Mouse (Mus musculus): ENCODE results near the gene Cyb5r2.

The Cyb5r2 gene

GRCm38 (mm10) chr7:107757308-107758151, at the start of gene Cyb5r2:
Gene Cyb5r2, minus strand, starts transcription at chr7:107758032.
- CTCF ChIA-PET = no interaction called here

GRCm38 (mm10) chr7:107802138-107802537, 44.3 kb upstream of the Cyb5r2 start:
- CTCF ChIA-PET = no interaction called here

DNA sequence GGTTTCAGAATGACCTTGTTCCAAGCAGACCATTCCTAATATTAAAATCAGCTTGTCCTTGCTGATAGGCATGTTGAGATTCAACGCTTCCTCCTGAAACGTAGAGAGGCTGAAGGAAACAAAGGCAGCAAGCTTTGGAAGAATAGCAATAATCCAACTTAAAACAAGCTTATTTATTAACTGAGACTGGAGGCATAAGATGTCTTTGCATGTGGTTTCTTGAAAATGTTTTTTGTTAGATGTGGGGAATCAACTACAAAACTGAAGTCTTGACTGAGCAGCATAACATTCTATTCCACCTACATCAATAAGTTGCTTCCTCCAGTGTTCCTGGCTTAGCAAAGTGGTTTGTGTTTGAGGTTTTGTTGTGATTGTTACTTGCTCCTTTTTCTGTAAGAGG, 43.3 kb upstream of the Cyb5r2 start, which contains the start of gene Ovch2:
TSS of gene Ovch2 (minus strand) at position 101 of the 400 bp plus-strand sequence.
- CTCF ChIA-PET = no interaction called here

DNA sequence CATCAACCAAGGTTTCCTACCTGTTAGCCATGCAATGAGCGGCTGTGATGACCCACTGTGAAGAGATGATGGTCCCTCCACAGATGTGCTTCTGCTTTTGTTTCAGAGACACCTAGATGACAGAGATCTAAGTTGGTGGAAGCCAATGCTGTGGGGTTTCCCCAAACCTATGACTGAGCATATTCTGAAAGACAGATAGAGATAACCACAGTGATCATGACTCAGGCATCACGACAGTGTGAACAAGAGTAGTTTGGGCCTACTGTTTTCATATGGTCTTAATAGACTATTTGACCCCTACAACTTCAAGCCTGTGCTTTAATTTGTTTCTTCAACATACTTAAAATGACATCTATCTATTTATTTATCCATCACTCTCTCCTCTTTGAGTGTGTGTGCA, 38.7 kb upstream of the Cyb5r2 start:
- CTCF ChIA-PET = no interaction called here

- CTCF ChIA-PET = no interaction called here
Measured at GRCm38 (mm10) chr7:107787977-107788620, 30.3 kb upstream of the Cyb5r2 start.

- CTCF ChIA-PET = interaction anchor here (1.1 kb wide), 1 partner anchor 73 kb away, joined by 3 read pairs; no protein-coding TSS in a partner anchor
Measured at GRCm38 (mm10) chr7:107779611-107780010, 21.8 kb upstream of the Cyb5r2 start.

DNA sequence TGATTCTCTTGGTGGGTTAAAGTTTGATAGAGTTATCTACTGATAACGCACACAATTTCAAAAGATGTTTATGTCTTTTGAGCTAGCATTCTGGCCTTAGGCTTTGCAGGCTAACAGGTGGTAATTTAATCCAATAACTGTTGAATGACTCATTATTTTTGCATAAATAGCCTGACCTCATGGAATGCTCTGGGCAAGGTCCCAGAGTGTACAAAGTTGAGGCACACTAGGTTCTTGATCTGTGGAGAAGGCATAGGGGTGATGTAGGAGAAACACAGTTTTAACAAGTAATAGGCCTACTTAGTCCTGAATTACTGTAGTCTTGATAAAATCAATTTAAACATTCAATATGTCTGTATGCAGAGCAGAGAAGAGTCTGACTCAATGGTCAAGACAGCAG, 20.4 kb upstream of the Cyb5r2 start:
- CTCF ChIA-PET = no interaction called here

GRCm38 (mm10) chr7:107770812-107771211, 13.0 kb upstream of the Cyb5r2 start:
- CTCF ChIA-PET = no interaction called here

- CTCF ChIA-PET = no interaction called here
Measured at GRCm38 (mm10) chr7:107756748-107757147, 1.1 kb downstream of the Cyb5r2 start.

- CTCF ChIA-PET = no interaction called here
Measured at GRCm38 (mm10) chr7:107755905-107756304, 1.9 kb downstream of the Cyb5r2 start.

DNA sequence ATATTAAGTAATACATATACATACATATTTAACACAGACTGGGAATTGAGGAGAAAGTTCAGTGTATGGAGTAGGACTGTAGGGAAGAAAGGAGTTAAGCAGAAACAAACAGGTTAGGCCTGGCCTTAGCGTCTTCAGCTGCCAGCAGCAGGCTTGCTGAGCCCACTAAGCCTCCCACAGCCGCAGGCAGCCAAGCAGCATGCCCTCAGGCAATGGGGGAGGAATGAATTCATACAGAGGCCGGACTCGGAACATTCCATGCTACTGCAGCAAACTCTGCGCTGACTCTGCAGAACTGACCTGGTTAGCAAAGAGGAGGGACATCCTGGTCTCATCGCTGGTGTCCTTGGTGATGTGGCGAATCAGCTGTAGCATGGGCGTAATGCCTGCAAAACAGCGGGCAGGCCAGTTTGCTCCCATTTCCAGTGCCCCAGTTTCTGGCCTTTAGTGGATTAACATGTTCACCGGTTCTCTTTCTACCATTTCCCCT, 5.8 kb downstream of the Cyb5r2 start:
- CTCF ChIA-PET = no interaction called here

DNA sequence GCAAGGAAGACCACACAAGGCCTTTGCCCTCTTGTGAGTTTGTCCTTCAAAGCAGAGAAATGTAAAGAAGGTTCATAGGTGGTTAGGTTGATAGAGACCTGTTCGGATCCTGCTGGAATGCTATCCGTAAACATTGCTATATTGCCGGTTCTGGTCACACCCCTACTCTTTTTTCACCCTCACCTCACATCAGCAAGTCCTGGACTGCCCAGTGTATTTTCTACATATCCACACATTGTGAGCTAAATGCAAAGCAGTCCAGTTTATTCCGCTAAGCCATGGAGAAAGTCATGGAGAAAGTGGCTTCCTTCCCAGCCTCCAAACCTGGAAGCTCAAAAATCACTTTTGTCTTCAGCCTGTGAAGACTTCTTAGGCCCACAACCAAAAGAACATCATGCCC, 8.1 kb downstream of the Cyb5r2 start:
- CTCF ChIA-PET = no interaction called here

DNA sequence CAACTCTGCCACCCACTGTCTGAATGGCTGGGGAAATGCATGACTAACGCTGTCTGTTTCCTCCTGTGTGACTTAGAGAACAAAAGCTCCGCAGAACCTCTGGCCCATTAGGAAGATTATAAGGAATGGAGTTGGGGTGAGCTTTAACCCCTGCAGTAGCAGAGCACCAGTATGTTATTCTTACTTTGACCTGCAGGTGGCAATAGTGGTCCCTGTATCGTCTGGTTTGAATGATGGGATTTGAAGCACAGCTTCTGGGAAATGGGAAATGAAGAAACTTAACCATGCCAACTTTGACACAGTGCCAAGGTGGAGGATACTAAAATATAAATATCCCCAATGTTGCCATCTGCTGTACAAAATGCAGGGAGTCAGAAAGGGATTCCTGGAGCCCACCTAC, 8.6 kb downstream of the Cyb5r2 start:
- CTCF ChIA-PET = interaction anchor here (0.6 to 0.8 kb wide), 2 partner anchors 42 to 88 kb away, joined by 3 read pairs; no protein-coding TSS in a partner anchor

- CTCF ChIA-PET = interaction anchor here (0.6 kb wide), 1 partner anchor 37 kb away, joined by 3 read pairs; no protein-coding TSS in a partner anchor
Measured at GRCm38 (mm10) chr7:107747954-107748353, 9.9 kb downstream of the Cyb5r2 start.

- CTCF ChIA-PET = interaction anchor here (0.6 kb wide), 1 partner anchor 37 kb away, joined by 3 read pairs; no protein-coding TSS in a partner anchor
Measured at GRCm38 (mm10) chr7:107747476-107747875, 10.4 kb downstream of the Cyb5r2 start.

- CTCF ChIA-PET = no interaction called here
Measured at GRCm38 (mm10) chr7:107746036-107746435, 11.8 kb downstream of the Cyb5r2 start.

- CTCF ChIA-PET = no interaction called here
Measured at GRCm38 (mm10) chr7:107745111-107745510, 12.7 kb downstream of the Cyb5r2 start.

DNA sequence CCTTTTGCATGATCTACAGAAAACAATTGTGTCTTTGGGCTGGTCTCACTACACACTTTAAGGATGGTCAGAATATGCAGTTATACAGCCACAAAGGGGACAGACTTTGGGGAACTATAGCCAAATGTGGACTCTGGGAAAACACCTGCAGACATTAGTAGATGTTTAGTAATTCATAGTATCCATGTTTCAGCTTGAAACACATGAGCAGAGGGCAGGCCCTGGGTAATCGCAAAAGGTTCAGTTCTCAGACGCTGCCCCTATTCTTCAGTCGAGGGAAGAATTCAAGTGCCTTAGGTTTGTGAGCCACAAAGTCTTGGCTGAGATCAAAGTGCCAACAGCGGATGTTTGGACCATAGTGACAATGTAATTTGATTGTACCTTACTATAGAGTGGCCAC, 13.4 kb downstream of the Cyb5r2 start:
- CTCF ChIA-PET = no interaction called here

DNA sequence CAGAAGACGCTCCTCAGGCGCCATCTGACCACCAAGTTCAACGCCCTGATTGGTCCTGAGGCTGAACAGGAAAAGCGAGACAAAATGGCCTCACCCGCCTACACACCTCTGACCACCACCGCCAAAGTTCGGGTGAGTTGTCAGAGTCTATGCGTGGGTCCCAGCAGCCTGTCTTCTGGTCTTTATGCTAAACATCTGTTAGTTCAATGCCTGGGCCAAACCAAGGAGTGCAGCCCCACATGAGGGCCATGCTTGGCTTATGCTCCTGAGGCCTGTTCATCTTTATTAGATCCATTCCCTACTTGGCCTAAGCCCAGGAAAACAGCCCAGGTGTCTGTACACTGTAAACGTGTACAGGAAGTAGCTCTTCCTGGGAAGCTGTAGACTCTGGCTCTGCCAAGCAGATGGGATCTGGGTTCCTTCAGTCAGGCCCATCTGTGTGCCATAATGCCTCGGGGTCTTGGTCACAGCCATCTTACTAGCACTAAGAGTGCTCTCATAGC, 14.8 kb downstream of the Cyb5r2 start:
- CTCF ChIA-PET = no interaction called here

- CTCF ChIA-PET = no interaction called here
Measured at GRCm38 (mm10) chr7:107738726-107739125, 19.1 kb downstream of the Cyb5r2 start.

GRCm38 (mm10) chr7:107733162-107733561, 24.7 kb downstream of the Cyb5r2 start:
- CTCF ChIA-PET = no interaction called here

DNA sequence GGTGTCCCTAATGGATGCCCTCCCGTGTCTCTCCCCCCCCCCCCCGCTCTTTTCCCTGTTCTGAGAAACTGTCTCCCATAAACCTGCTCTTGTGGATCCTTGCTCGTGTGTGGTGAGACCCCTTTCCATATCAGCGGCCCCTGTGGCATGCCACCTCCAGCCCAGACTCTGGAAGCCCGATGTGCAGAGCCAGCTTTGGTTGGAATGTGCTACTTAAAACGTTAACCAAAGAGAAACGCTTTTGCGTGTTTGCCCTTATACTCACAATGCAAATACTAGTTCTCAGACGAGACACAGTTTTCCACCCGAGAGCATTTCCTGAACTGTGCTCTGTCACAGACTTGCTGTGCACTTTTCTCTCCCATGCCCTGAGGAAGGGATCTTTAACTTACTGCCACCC, 27.2 kb downstream of the Cyb5r2 start:
- CTCF ChIA-PET = no interaction called here

GRCm38 (mm10) chr7:107727538-107727937, 30.3 kb downstream of the Cyb5r2 start:
- CTCF ChIA-PET = no interaction called here

All from spleen, embryonic (tissue).